Mouse (Mus musculus) left cerebral cortex, postnatal 36 days (tissue): Measurements from ENCODE around the gene AC124502.3. TPM values are rescaled to one million over a fixed set of nuclear protein-coding genes. Genes with fewer than 3 reads are reported as not detected.

Experiments
- DNase-seq, 2 experiments: peaks; one replicate each; pipeline ENCODE4 v3.0.0; 2021 to 2022; ENCODE audit warnings: low spot score in 2 of 2, mixed read lengths in 1 of 2
- intact Hi-C: fragments of 180-260 bp; cut with DNase I; formaldehyde crosslinking; loops from one replicate; pipeline ENCODE4 v1.15.1; 2025
- total RNA-seq, 2 experiments: library from RNA; stranded (reverse); gene quantifications; 2 replicates each; pipeline ENCODE4 v1.2.3; 2021

AC124502.3 gene
- total RNA-seq, 2 experiments from 2014 or later: 4.6 to 6.1 TPM

GRCm38 (mm10) chr19:5097521-5098362 is 59.1 kb downstream of the AC124502.3 start:
- no peak for DNase-seq
- intact Hi-C loops: no loop called here

DNA sequence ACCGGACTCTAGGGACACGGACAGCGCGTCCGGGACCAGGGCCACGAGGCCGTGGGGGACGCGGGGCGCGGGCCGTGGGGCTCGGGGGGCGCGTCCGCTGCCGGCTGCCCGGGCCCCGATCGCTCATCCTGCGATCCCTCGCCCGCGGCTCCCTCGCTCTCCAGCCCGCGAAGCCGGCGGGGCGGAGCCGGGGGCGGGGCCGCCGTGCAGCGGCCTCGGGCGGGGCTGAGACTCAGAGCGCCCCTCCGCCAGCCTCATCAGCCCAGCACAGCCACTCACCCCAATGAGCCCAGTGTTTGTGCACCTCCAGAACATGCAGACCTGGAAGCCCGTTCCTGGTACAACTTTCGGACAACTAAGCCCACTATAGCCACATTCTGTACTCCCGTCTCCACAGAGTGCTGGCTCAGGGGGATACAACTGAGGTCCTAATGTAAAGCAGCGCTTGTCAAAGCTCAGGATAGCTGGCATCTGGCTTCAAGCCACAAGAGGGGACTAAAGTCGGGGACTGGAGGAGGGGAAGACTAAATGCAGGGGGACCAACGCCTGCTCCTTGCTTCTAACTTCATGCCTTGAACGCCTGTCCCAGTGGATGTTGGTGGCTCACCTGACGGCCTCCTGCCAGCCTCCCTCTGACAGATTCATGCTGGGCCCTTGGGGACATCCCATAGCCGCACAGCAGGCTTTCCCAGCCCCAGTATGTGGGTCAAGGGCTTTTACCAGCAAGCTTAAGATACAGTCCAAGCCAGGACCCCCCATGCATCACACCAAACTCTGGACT is 59.9 kb downstream of the AC124502.3 start, which contains the start of gene Cnih2:
TSS of gene Cnih2 (minus strand) at position 159 of the 781 bp plus-strand sequence.
- peak; percentile 70 to 84 for DNase-seq
- intact Hi-C loops: no loop called here

Other genes with a start within 250 kb of the AC124502.3 start
- 10 to 100 TPM; 87.3 to 95.7 TPM for gene Rbm4, start 245.0 kb upstream of the AC124502.3 start, total RNA-seq
- gene Gm21992, start 227.3 kb upstream of the AC124502.3 start, total RNA-seq: 10 to 100 TPM; 17.6 to 23.7 TPM
- 10 to 100 TPM; 47.1 to 55.2 TPM for gene Rbm14, start 227.3 kb upstream of the AC124502.3 start, total RNA-seq
- 10 to 100 TPM; 33.1 to 37.5 TPM for gene Ccs, start 199.6 kb upstream of the AC124502.3 start, total RNA-seq
- gene Ccdc87, start 199.5 kb upstream of the AC124502.3 start, total RNA-seq: 1 to 10 TPM; 2.8 to 3.1 TPM
- gene Ctsf, start 183.8 kb upstream of the AC124502.3 start, total RNA-seq: 100 to 1,000 TPM; 103 to 112 TPM
- gene Actn3, start 161.0 kb upstream of the AC124502.3 start, total RNA-seq: 1 to 10 TPM; 1.6 to 2.2 TPM
- 10 to 100 TPM; 24.6 to 26.3 TPM for gene Zdhhc24, start 160.2 kb upstream of the AC124502.3 start, total RNA-seq
- 10 to 100 TPM; 42.1 to 47.8 TPM for gene Bbs1, start 132.3 kb upstream of the AC124502.3 start, total RNA-seq
- 10 to 100 TPM; 41.2 to 42.6 TPM for gene Dpp3, start 110.6 kb upstream of the AC124502.3 start, total RNA-seq
- gene Peli3, start 95.8 kb upstream of the AC124502.3 start, total RNA-seq: 10 to 100 TPM; 25.4 to 32.9 TPM
- gene Mrpl11, start 76.7 kb upstream of the AC124502.3 start, total RNA-seq: 10 to 100 TPM; 50.8 to 64.8 TPM
- gene Npas4, start 48.6 kb upstream of the AC124502.3 start, total RNA-seq: 10 to 100 TPM; 13.7 to 30.9 TPM
- gene Slc29a2, start 15.0 kb upstream of the AC124502.3 start, total RNA-seq: 10 to 100 TPM; 15.0 to 17.2 TPM
- 100 to 1,000 TPM; 118 to 135 TPM for gene B4gat1, start 65 bp upstream of the AC124502.3 start, total RNA-seq
- 10 to 100 TPM; 22.7 to 25.6 TPM for gene Brms1, start 2.5 kb downstream of the AC124502.3 start, total RNA-seq
- 10 to 100 TPM; 70.3 to 88.1 TPM for gene Rin1, start 11.6 kb downstream of the AC124502.3 start, total RNA-seq
- 1 to 10 TPM; 4.6 to 5.1 TPM for gene Cd248, start 29.2 kb downstream of the AC124502.3 start, total RNA-seq
- gene Tmem151a, start 46.6 kb downstream of the AC124502.3 start, total RNA-seq: 100 to 1,000 TPM; 152 to 188 TPM
- gene Yif1a, start 49.6 kb downstream of the AC124502.3 start, total RNA-seq: 10 to 100 TPM; 24.8 to 26.1 TPM
- 100 to 1,000 TPM; 260 to 267 TPM for gene Cnih2, start 59.6 kb downstream of the AC124502.3 start, total RNA-seq
- gene Rab1b, start 68.2 kb downstream of the AC124502.3 start, total RNA-seq: 100 to 1,000 TPM; 141 to 170 TPM
- 100 to 1,000 TPM; 255 to 284 TPM for gene Klc2, start 79.7 kb downstream of the AC124502.3 start, total RNA-seq
- 10 to 100 TPM; 62.0 to 63.1 TPM for gene Pacs1, start 234.2 kb downstream of the AC124502.3 start, total RNA-seq